Mouse (Mus musculus) lung, embryonic 14.5 days (tissue): Measurements from ENCODE around the gene Nr2f6. TPM values are rescaled to one million over a fixed set of nuclear protein-coding genes. Genes with fewer than 3 reads are reported as not detected.
"Not testable (repeated sequence)": the region's sequence is repeated elsewhere in the genome, so short reads cannot be mapped to it uniquely, and the experiment has no call there.

Experiments
- ATAC-seq: fragments of 200-750 bp; cut with Nextera tagmentation; 2 replicates; pipeline ENCODE4 v1.8.0; 2017; ENCODE audit warnings: mild to moderate bottlenecking, moderate TSS enrichment, moderate library complexity; ENCODE audit not compliant: insufficient read depth
- DNase-seq: peaks from one replicate; pipeline ENCODE4 v3.0.0-alpha.2; 2015
- H3K27ac ChIP-seq: fragments of 300-500 bp; sonication (generic); 2 replicates; pipeline ENCODE4 v1.5.1; 2014; ENCODE audit warnings: low read depth, mild to moderate bottlenecking, moderate library complexity
- H3K27me3 ChIP-seq: fragments of 300-500 bp; sonication (generic); 2 replicates; pipeline ENCODE4 v1.6.1; 2014; ENCODE audit warnings: low read length, control low read depth; ENCODE audit not compliant: insufficient read depth
- H3K36me3 ChIP-seq: fragments of 300-500 bp; sonication (generic); 2 replicates; pipeline ENCODE4 v1.6.1; 2014; ENCODE audit warnings: control low read depth; ENCODE audit not compliant: insufficient read depth
- H3K4me1 ChIP-seq: fragments of 300-500 bp; sonication (generic); 2 replicates; pipeline ENCODE4 v1.6.1; 2014; ENCODE audit warnings: antibody characterized with exemption, control low read depth; ENCODE audit not compliant: insufficient read depth
- H3K4me2 ChIP-seq: fragments of 300-500 bp; sonication (generic); 2 replicates; pipeline ENCODE4 v1.6.1; 2014; ENCODE audit warnings: mild to moderate bottlenecking
- H3K4me3 ChIP-seq: fragments of 300-500 bp; sonication (generic); 2 replicates; pipeline ENCODE4 v1.5.1; 2014; ENCODE audit warnings: low read depth, low read length
- H3K9ac ChIP-seq: fragments of 300-500 bp; sonication (generic); 2 replicates; pipeline ENCODE4 v1.6.1; 2014
- H3K9me3 ChIP-seq: fragments of 300-500 bp; sonication (generic); 2 replicates; pipeline ENCODE4 v1.6.1; 2016; ENCODE audit warnings: low read depth, low read length, control low read depth
- CTCF ChIP-seq: IDR thresholded peaks from 2 replicates; pipeline ENCODE4 v1.5.1; 2016; ENCODE audit warnings: antibody characterized with exemption, low read depth
- WGBS: fragments of 180-500 bp; shearing (Covaris S2); extraction: QIAGEN DNeasy Blood & Tissue Kit; methylation state at CpG from one replicate; pipeline ENCODE4 v1.1.7; 2014; 5-methylcytosine and 5-hydroxymethylcytosine counted together
- polyA plus RNA-seq: library from polyadenylated mRNA; unstranded; fragments of >200 nt; fragmentation: Nextera tagmentation; extraction: Ambion mirVana; gene quantifications from 2 replicates; pipeline ENCODE4 v1.2.1, GENCODE M21; 2014

Gene Nr2f6
- polyA plus RNA-seq, 1 experiment from 2014 or later: 102 TPM

DNA sequence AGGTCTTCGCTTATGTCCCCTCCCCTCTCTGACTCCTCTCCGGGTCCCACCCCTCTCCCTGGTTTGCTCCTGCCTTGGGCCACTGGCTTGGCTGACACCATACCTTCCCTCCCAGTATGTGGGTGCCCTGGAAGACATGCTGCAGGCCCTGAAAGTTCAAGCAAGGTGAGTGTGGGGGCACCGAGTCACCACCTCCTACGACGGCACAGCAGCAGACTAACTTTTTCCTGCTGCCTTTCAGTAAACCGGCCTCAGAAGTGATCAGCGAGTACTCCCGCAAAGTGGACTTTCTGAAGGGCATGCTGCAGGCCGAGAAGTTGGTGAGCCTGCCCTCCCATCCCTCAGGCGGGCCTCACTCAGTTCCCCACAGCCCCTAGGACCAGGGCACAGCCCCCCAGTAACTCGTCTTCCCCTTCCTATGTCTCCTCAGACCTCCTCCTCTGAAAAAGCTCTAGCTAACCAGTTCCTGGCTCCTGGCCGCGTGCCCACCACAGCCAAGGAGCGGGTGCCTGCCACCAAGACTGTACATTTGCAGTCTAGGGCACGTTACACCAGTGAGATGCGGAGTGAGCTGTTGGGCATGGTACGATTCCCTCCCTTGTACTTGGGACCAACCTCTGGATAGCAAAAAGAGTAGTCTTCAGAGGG is 14.1 kb downstream of the Nr2f6 start:
- Histone ChIP-seq H3K9ac (peak overlapping the region; percentile 63), H3K4me1 (0 out of 2 replicates have a peak, but pooled peaks cover 4% of the 10 kb centered on the region), H3K27ac (peak overlapping the region; percentile 78), H3K9me3 (no peaks in the 10 kb centered on the region), H3K36me3 (peaks cover 22% of the 10 kb centered on the region), H3K27me3 (no peaks in the 10 kb centered on the region), H3K4me2 (peak overlapping the region; percentile 64), H3K4me3 (peak overlapping the region; percentile 58)
- WGBS: 36% methylated on average over 17 of the region's 17 CpGs
- no peak for TF ChIP-seq CTCF
- ATAC-seq (peak; percentile 81; the same call in 1 of the 2 replicates), DNase-seq (no peak)

- H3K27ac ChIP-seq: peak within 1 kb of the TSS; percentile 93
- peak; percentile 98 for DNase-seq
- WGBS: under 1% methylated on average over 56 of the region's 56 CpGs
- H3K9me3 ChIP-seq: no peaks in the 10 kb centered on the region
- peak within 1 kb of the TSS; percentile 63 for H3K9ac ChIP-seq
- H3K4me1 ChIP-seq: 0 out of 2 replicates have a peak, but pooled peaks cover 4% of the 10 kb centered on the region
- TF ChIP-seq CTCF: no peak
- peak; percentile 76 for ATAC-seq
- peak within 1 kb of the TSS; percentile 64 for H3K4me2 ChIP-seq
- H3K36me3 ChIP-seq: peaks cover 18% of the 10 kb centered on the region
- H3K4me3 ChIP-seq: peak within 1 kb of the TSS; percentile 58
- H3K27me3 ChIP-seq: no peaks in the 10 kb centered on the region
These were observed 14.8 kb downstream of the Nr2f6 start, which contains the start of gene Use1 for GRCm38 (mm10) chr8:71366771-71367528. Gene Use1, plus strand, starts transcription at chr8:71366848.

DNA sequence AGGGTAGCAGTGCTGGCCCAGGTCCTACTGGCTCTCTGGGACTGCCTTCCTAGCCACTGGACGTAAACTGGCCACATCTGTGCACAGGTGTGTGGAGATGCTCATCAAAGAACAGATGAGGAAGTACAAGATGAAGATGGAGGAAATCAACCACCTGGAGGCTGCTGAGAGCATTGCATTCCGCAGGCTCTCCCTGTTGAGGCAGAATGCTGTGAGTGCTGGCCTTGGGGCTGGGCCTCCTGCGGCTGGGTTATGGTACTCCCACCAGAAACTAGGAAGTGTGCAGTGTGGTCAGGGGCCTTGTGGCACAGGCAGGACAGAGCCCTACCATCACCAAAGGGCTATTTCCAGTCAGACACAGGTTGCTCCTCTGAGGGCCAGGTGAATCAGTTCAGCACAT is 23.7 kb downstream of the Nr2f6 start:
- DNase-seq: no peak
- Histone ChIP-seq H3K27ac (no peak overlapping the region), H3K4me1 (no peaks in the 10 kb centered on the region), H3K4me3 (no peak overlapping the region), H3K9me3 (no peaks in the 10 kb centered on the region), H3K27me3 (no peaks in the 10 kb centered on the region), H3K4me2 (no peak overlapping the region), H3K36me3 (peaks cover 62% of the 10 kb centered on the region), H3K9ac (no peak overlapping the region)
- TF ChIP-seq CTCF: 0 out of 2 replicates have a peak, but pooled peaks have one; percentile 1
- WGBS: 78% methylated on average over 3 of the region's 3 CpGs
- ATAC-seq: no peak

DNA sequence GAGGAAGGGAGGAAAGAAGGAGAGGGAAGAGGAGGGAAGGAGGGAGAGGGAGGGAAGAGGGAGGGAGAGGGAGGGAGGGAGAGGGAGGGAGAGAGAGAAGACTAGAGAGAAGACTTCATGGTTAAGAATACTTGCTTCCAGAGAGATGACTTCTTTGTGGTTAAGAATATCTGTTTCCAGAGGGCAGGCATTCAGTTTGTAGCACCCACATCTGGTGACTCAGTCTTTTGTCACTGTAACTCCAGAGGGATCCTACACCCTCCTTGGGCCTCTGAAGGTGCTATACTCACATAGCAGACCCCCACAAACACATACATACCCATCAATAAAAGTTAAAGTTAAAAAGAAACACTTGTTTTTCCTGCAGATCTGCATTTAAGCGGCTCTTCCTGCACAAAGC is 30.2 kb downstream of the Nr2f6 start:
- Histone ChIP-seq H3K4me2 (no peak overlapping the region), H3K4me1 (no peaks in the 10 kb centered on the region), H3K9ac (no peak overlapping the region), H3K36me3 (peaks cover 93% of the 10 kb centered on the region), H3K4me3 (no peak overlapping the region), H3K9me3 (no peaks in the 10 kb centered on the region), H3K27me3 (no peaks in the 10 kb centered on the region), H3K27ac (no peak overlapping the region)
- ATAC-seq (no peak), DNase-seq (no peak)
- WGBS: 96% methylated on average over 1 of the region's 1 CpGs
- TF ChIP-seq CTCF: no peak

DNA sequence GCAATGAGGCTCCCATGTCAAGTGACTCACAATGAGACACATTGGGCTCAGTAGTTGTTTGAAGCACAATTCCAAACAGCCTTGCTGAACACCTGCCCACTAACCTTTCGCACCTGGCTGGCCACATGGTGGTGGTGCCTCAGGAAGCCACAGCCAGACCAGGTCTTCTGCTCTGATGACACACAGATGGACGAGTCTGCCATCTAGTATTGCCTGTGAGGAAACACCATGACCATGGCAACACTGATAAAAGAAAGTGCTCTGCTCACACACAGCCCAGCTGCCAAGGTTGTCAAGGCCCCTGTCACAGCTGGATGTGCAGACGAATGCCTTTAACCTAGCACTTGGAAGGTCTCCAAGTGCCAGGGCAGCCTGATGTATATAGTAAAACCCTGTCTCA is 30.6 kb downstream of the Nr2f6 start:
- H3K27me3 ChIP-seq: no peaks in the 10 kb centered on the region
- TF ChIP-seq CTCF: no peak
- no peak for DNase-seq
- H3K4me2 ChIP-seq: no peak overlapping the region
- peaks cover 93% of the 10 kb centered on the region for H3K36me3 ChIP-seq
- no peak overlapping the region for H3K4me3 ChIP-seq
- ATAC-seq: no peak
- no peaks in the 10 kb centered on the region for H3K4me1 ChIP-seq
- H3K9me3 ChIP-seq: no peaks in the 10 kb centered on the region
- no peak overlapping the region for H3K9ac ChIP-seq
- WGBS: 74% methylated on average over 3 of the region's 3 CpGs
- H3K27ac ChIP-seq: no peak overlapping the region

- 72% methylated on average over 1 of the region's 1 CpGs for WGBS
- Histone ChIP-seq H3K36me3 (peaks cover 76% of the 10 kb centered on the region), H3K9ac (no peak overlapping the region)
These were observed 35.2 kb downstream of the Nr2f6 start for GRCm38 (mm10) chr8:71346581-71346980.

DNA sequence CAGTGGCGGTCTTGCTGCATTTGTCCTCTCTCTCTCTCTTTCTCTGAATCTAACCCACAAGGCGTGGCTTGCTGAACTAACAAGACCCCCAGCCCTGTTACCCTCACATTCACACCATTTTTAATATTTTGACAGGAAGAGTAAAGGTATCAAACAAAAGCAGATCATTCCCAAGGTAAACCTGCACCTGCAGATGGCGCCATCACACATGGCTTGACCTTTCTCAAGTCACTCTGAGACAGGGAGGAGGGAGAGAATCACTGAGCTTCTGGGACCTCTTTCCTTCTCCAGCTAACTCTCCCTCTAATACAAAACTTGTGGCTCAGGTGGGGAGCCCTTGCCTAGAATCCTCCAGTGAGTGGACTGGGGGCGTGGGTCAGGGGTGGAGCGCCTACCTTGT is 41.1 kb downstream of the Nr2f6 start:
- H3K27me3 ChIP-seq: no peaks in the 10 kb centered on the region
- no peak overlapping the region for H3K4me2 ChIP-seq
- no peaks in the 10 kb centered on the region for H3K9me3 ChIP-seq
- TF ChIP-seq CTCF: peak; percentile 57
- DNase-seq (peak; percentile 63), ATAC-seq (no peak)
- H3K36me3 ChIP-seq: peaks cover 50% of the 10 kb centered on the region
- no peak overlapping the region for H3K4me3 ChIP-seq
- no peaks in the 10 kb centered on the region for H3K4me1 ChIP-seq
- WGBS: 75% methylated on average over 5 of the region's 5 CpGs
- H3K9ac ChIP-seq: no peak overlapping the region
- no peak overlapping the region for H3K27ac ChIP-seq

More at GRCm38 (mm10) chr8:71346581-71346980, 35.2 kb downstream of the Nr2f6 start:
- Histone ChIP-seq H3K9me3 (no peaks in the 10 kb centered on the region), H3K27me3 (no peaks in the 10 kb centered on the region), H3K27ac (no peak overlapping the region), H3K4me3 (no peak overlapping the region), H3K4me1 (no peaks in the 10 kb centered on the region), H3K4me2 (no peak overlapping the region)
- ATAC-seq (no peak), DNase-seq (no peak)
- no peak for TF ChIP-seq CTCF

GRCm38 (mm10) chr8:71337834-71338233 is 43.9 kb downstream of the Nr2f6 start:
- not testable (repeated sequence) for H3K27me3 ChIP-seq, H3K9ac ChIP-seq, H3K4me1 ChIP-seq, H3K9me3 ChIP-seq, H3K27ac ChIP-seq, H3K4me3 ChIP-seq, ATAC-seq, H3K4me2 ChIP-seq, DNase-seq
- WGBS: 94% methylated on average over 6 of the region's 6 CpGs
- H3K36me3 ChIP-seq: peaks cover 41% of the 10 kb centered on the region
